Mouse (Mus musculus) heart, postnatal 0 days (tissue): ENCODE measurements around the gene Fam90a1b. TPM values are rescaled to one million over a fixed set of nuclear protein-coding genes. Genes with fewer than 3 reads are reported as not detected.

Experiments
- ATAC-seq: fragments of 200-750 bp; cut with Nextera tagmentation; 2 replicates; pipeline ENCODE4 v1.8.0; 2017; ENCODE audit warnings: low read depth, moderate number of reproducible peaks, moderate library complexity; ENCODE audit not compliant: insufficient read depth
- DNase-seq: peaks from one replicate; pipeline ENCODE4 v3.0.0-alpha.2; 2016; ENCODE audit warnings: low spot score
- H3K27ac ChIP-seq: fragments of 300-500 bp; sonication (generic); 2 replicates; pipeline ENCODE4 v1.5.1; 2014; ENCODE audit warnings: low read depth, mild to moderate bottlenecking
- H3K27me3 ChIP-seq: fragments of 300-500 bp; sonication (generic); 2 replicates; pipeline ENCODE4 v1.6.1; 2014; ENCODE audit warnings: low read length, mixed read lengths; ENCODE audit not compliant: control insufficient read depth, insufficient read depth
- H3K36me3 ChIP-seq: fragments of 300-500 bp; sonication (generic); replicated peaks from 2 replicates; pipeline ENCODE4 v1.6.1; 2014; ENCODE audit warnings: low read length, mixed read lengths; ENCODE audit not compliant: control insufficient read depth, insufficient read depth
- H3K4me1 ChIP-seq: fragments of 300-500 bp; sonication (generic); 2 replicates; pipeline ENCODE4 v1.6.1; 2014; ENCODE audit warnings: antibody characterized with exemption; ENCODE audit not compliant: control insufficient read depth, insufficient read depth
- H3K4me2 ChIP-seq: fragments of 300-500 bp; sonication (generic); 2 replicates; pipeline ENCODE4 v1.6.1; 2014; ENCODE audit warnings: low read depth, mild to moderate bottlenecking, low read length, moderate library complexity
- H3K4me3 ChIP-seq: fragments of 300-500 bp; sonication (generic); 2 replicates; pipeline ENCODE4 v1.5.1; 2014; ENCODE audit warnings: low read depth, low read length
- H3K9ac ChIP-seq: fragments of 300-500 bp; sonication (generic); replicated peaks from 2 replicates; pipeline ENCODE4 v1.6.1; 2014; ENCODE audit warnings: low read depth, low read length, mixed read lengths
- H3K9me3 ChIP-seq: fragments of 300-500 bp; sonication (generic); replicated peaks from 2 replicates; pipeline ENCODE4 v1.6.1; 2016; ENCODE audit warnings: low read length; ENCODE audit not compliant: control insufficient read depth
- CTCF ChIP-seq: IDR thresholded peaks from 2 replicates; pipeline ENCODE4 v1.5.1; 2016; ENCODE audit warnings: antibody characterized with exemption, control low read depth, low read depth
- EP300 ChIP-seq: IDR thresholded peaks from 2 replicates; pipeline ENCODE4 v1.6.1; 2016; ENCODE audit warnings: antibody characterized with exemption, low read depth
- WGBS: fragments of 180-500 bp; shearing (Covaris S2); extraction: QIAGEN DNeasy Blood & Tissue Kit; methylation state at CpG from one replicate; pipeline ENCODE4 v1.1.7; 2014; 5-methylcytosine and 5-hydroxymethylcytosine counted together
- polyA plus RNA-seq: library from polyadenylated mRNA; unstranded; fragments of >200 nt; fragmentation: Nextera tagmentation; extraction: Ambion mirVana; gene quantifications from 2 replicates; pipeline ENCODE4 v1.2.1, GENCODE M21; 2015
- total RNA-seq: library from RNA; depleted of rRNA; stranded (reverse); fragments of >200 nt; gene quantifications from 2 replicates; pipeline ENCODE4 v1.2.3, GENCODE M21; 2014; ENCODE audit warnings: low replicate concordance; rRNA removed

Fam90a1b gene
- total RNA-seq (not detected in 2 replicates), polyA plus RNA-seq (not detected in 2 replicates)

GRCm38 (mm10) chrX:94366670-94367241 is at the start of gene Fam90a1b, which contains the start of gene Apoo:
Gene Fam90a1b (minus strand): TSS chrX:94366777.
Gene Apoo (plus strand): TSS chrX:94367117.
- H3K9me3 ChIP-seq, result no peaks in the 10 kb centered on the region
- peak within 1 kb of the TSS; percentile 74 for H3K9ac ChIP-seq
- WGBS, result 13% methylated on average over 46 of the region's 46 CpGs
- peaks cover 52% of the 10 kb centered on the region for H3K27me3 ChIP-seq
- peak within 1 kb of the TSS; percentile 60 for H3K4me2 ChIP-seq
- H3K36me3 ChIP-seq, result no peaks in the 10 kb centered on the region
- no peaks in the 10 kb centered on the region for H3K4me1 ChIP-seq
- TF ChIP-seq CTCF (peak; percentile 65), EP300 (peak; percentile 85)
- DNase-seq, result peak; percentile 89
- peak within 1 kb of the TSS; percentile 71 for H3K4me3 ChIP-seq
- peak within 1 kb of the TSS; percentile 89 for H3K27ac ChIP-seq
- ATAC-seq, result peak; percentile 99

- no peak for ATAC-seq
- H3K9me3 ChIP-seq, result no peaks in the 10 kb centered on the region
- H3K36me3 ChIP-seq, result peaks cover 4% of the 10 kb centered on the region
- DNase-seq, result peak; percentile 6
- H3K27ac ChIP-seq, result no peak overlapping the region
- no peak overlapping the region for H3K4me3 ChIP-seq
- no peaks in the 10 kb centered on the region for H3K4me1 ChIP-seq
- H3K27me3 ChIP-seq, result no peaks in the 10 kb centered on the region
- 45% methylated on average over 3 of the region's 3 CpGs for WGBS
- no peak overlapping the region for H3K4me2 ChIP-seq
- H3K9ac ChIP-seq, result no peak overlapping the region
- no peak for TF ChIP-seq CTCF
- no peak for TF ChIP-seq EP300
These were observed 42.4 kb upstream of the Fam90a1b start for GRCm38 (mm10) chrX:94408975-94409374.

- Histone ChIP-seq H3K27me3 (no peaks in the 10 kb centered on the region), H3K4me1 (no peaks in the 10 kb centered on the region), H3K27ac (peak overlapping the region; percentile 64; the same call in 1 of the 2 replicates), H3K4me2 (no peak overlapping the region), H3K9me3 (no peaks in the 10 kb centered on the region), H3K9ac (no peak overlapping the region), H3K4me3 (no peak overlapping the region), H3K36me3 (peaks cover 11% of the 10 kb centered on the region; the same call in 1 of the 2 replicates)
- ATAC-seq, result no peak
- WGBS, result 56% methylated on average over 5 of the region's 5 CpGs
- TF ChIP-seq CTCF (no peak), EP300 (no peak)
- DNase-seq, result no peak
These were observed 12.2 kb upstream of the Fam90a1b start for GRCm38 (mm10) chrX:94378734-94379133.

- 17% methylated on average over 17 of the region's 17 CpGs for WGBS
- Histone ChIP-seq H3K27ac (peak overlapping the region; percentile 89), H3K4me2 (peak overlapping the region; percentile 60), H3K9ac (peak overlapping the region; percentile 74), H3K4me1 (no peaks in the 10 kb centered on the region), H3K36me3 (no peaks in the 10 kb centered on the region), H3K9me3 (no peaks in the 10 kb centered on the region), H3K4me3 (peak overlapping the region; percentile 71), H3K27me3 (peaks cover 47% of the 10 kb centered on the region)
- DNase-seq (no peak), ATAC-seq (no peak; the same call in 1 of the 2 replicates)
- TF ChIP-seq CTCF (no peak), EP300 (no peak)
These were observed 671 bp upstream of the Fam90a1b start for GRCm38 (mm10) chrX:94367248-94367647.

- Histone ChIP-seq H3K4me3 (peak overlapping the region; percentile 38), H3K4me2 (peak overlapping the region; percentile 59), H3K4me1 (no peaks in the 10 kb centered on the region), H3K9me3 (no peaks in the 10 kb centered on the region), H3K27me3 (peaks cover 56% of the 10 kb centered on the region), H3K27ac (no peak overlapping the region), H3K36me3 (no peaks in the 10 kb centered on the region), H3K9ac (no peak overlapping the region)
- no peak for TF ChIP-seq CTCF
- TF ChIP-seq EP300, result no peak
- DNase-seq (no peak), ATAC-seq (no peak)
- WGBS, result 14% methylated on average over 16 of the region's 16 CpGs
These were observed 548 bp downstream of the Fam90a1b start for GRCm38 (mm10) chrX:94366029-94366428.
